Mouse (Mus musculus) ES-Bruce4 (cell line): ENCODE measurements at regions not wholly inside any gene's neighbourhood (a gene's known extent, or its start where the extent isn't known, plus 50 kb on each side); places are given as distances from the start of the nearest gene placed in this dataset.

Experiments
- EP300 ChIP-seq: IDR thresholded peaks from 2 replicates; pipeline ENCODE4 v1.6.1; 2011; ENCODE audit warnings: low read depth, low read length; ENCODE audit not compliant: insufficient read depth
- POLR2A ChIP-seq: IDR thresholded peaks from one replicate; pipeline ENCODE4 v1.8.1; 2011; ENCODE audit warnings: low read length; ENCODE audit not compliant: insufficient read depth

DNA sequence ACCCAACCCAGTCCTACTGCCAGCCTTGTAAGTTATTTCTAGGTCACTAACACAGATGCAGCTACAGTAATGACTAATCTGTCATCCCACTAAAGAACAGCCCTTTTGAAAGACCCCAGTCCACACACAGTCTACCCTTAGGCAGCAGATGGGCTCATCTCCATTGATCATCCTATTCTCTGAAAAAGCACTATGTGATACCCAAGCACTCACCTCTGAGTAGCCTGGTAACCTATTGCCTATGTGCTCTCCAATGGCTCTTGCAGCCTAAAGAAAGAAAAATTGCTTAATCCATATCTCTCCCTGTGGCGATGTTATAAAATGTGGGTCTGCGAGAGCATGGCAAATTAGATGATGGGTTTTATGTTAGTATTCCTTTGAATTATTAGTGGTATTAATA lies 189.9 kb upstream of the Vstm2b start:
- no peak for TF ChIP-seq EP300
- TF ChIP-seq POLR2A = no peak
